Mouse (Mus musculus) neural tube, postnatal 0 days (tissue): ENCODE measurements around the gene Amn1. TPM values are rescaled to one million over a fixed set of nuclear protein-coding genes. Genes with fewer than 3 reads are reported as not detected.

Experiments
- polyA plus RNA-seq: library from polyadenylated mRNA; unstranded; fragments of >200 nt; fragmentation: Nextera tagmentation; extraction: Ambion mirVana; gene quantifications from 2 replicates; pipeline ENCODE4 v1.2.1, GENCODE M21; 2015

Gene Amn1
- 78.0 and 81.6 TPM in 2 replicates for polyA plus RNA-seq

GRCm38 (mm10) chr6:149188041-149188924 lies at the start of gene Amn1:
TSS of gene Amn1 (minus strand) at chr6:149188712.

GRCm38 (mm10) chr6:149139471-149139870 lies 49.0 kb downstream of the Amn1 start, which contains the start of gene Etfbkmt:
TSS of gene Etfbkmt (plus strand) at chr6:149139849.

GRCm38 (mm10) chr6:149129870-149130269 lies 58.6 kb downstream of the Amn1 start, which contains the start of gene Gm10203:
TSS of gene Gm10203 (plus strand) at chr6:149130170.

Other genes with a start within 250 kb of the Amn1 start
- gene Sinhcaf, start 242.2 kb downstream of the Amn1 start, polyA plus RNA-seq: 6.6 and 6.8 TPM in 2 replicates
- gene Dennd5b, start 87.0 kb downstream of the Amn1 start, polyA plus RNA-seq: 12.3 and 13.3 TPM in 2 replicates
- not detected in 2 replicates for gene Gm10203, start 58.5 kb downstream of the Amn1 start, polyA plus RNA-seq
- 5.5 and 5.9 TPM in 2 replicates for gene Etfbkmt, start 48.9 kb downstream of the Amn1 start, polyA plus RNA-seq
- 17.0 and 19.7 TPM in 2 replicates for gene Resf1, start 120.7 kb upstream of the Amn1 start, polyA plus RNA-seq
- 37.3 and 44.4 TPM in 2 replicates for gene Bicd1, start 220.2 kb upstream of the Amn1 start, polyA plus RNA-seq